Mouse (Mus musculus): Measurements from ENCODE around the gene Dnah8. TPM values are rescaled to one million over a fixed set of nuclear protein-coding genes. Genes with fewer than 3 reads are reported as not detected.

Dnah8 gene
- total and polyA plus RNA-seq, 3 experiments = 15.4 to 143 (median 19.5) TPM

GRCm38 (mm10) chr17:30619153-30619552, 5.0 kb upstream of the Dnah8 start:
- peak; percentile 93 for DNase-seq (ENCODE audit: low read depth, low spot score)
- no peak overlapping the region for H3K4me3 ChIP-seq (ENCODE audit: control insufficient read depth in 1 of 2, insufficient read depth in 1 of 2, low read depth in 2 of 2, low read length in 2 of 2)
- H3K79me2 ChIP-seq (ENCODE audit: control insufficient read depth, insufficient read depth, low read length, poor library complexity) = no peaks in the 10 kb centered on the region
- peak overlapping the region; percentile 58 for H3K27ac ChIP-seq (ENCODE audit: control insufficient read depth, low read depth, low read length)
- H3K27me3 ChIP-seq (ENCODE audit: control insufficient read depth in 1 of 2, insufficient read depth in 2 of 2, low read length in 2 of 2) = no peaks in the 10 kb centered on the region
- TF ChIP-seq USF2 (IDR thresholded peaks at IDR 0.05; ENCODE audit: borderline replicate concordance in 1 of 2, insufficient read depth in 1 of 2, low read depth in 1 of 2, low read length in 2 of 2) = no peak
- peak; percentile 55; the same call in 1 of the 2 replicates for TF ChIP-seq MYC (IDR thresholded peaks at IDR 0.05; ENCODE audit: low read depth, low read length)
- no peak for TF ChIP-seq POLR2A (IDR thresholded peaks at IDR 0.05; ENCODE audit: control insufficient read depth in 1 of 2, insufficient read depth in 1 of 2, low read depth in 1 of 2, low read length in 2 of 2, poor library complexity in 1 of 2)
- TF ChIP-seq CHD2 (IDR thresholded peaks at IDR 0.05; ENCODE audit: low read length) = 0 out of 2 replicates have a peak, but pooled peaks have one; percentile 21
- TF ChIP-seq SMC3 (IDR thresholded peaks at IDR 0.05; ENCODE audit: low read depth, low read length) = peak; percentile 13; the same call in 1 of the 2 replicates
- peak; percentile 50 for TF ChIP-seq MAX (IDR thresholded peaks at IDR 0.05; ENCODE audit: low read length)
- TF ChIP-seq HCFC1 (IDR thresholded peaks at IDR 0.05; ENCODE audit: low read depth, low read length) = 0 out of 2 replicates have a peak, but pooled peaks have one; percentile 34
- TF ChIP-seq SIN3A (IDR thresholded peaks at IDR 0.05; ENCODE audit: low read length) = peak; percentile 70
- 0 out of 2 replicates have a peak, but pooled peaks have one; percentile 57 for TF ChIP-seq MXI1 (IDR thresholded peaks at IDR 0.05; ENCODE audit: low read depth, low read length)
- TF ChIP-seq EP300 (IDR thresholded peaks at IDR 0.05; ENCODE audit: low read depth in 1 of 2, low read length in 2 of 2) = peak; percentile 74 to 77
- peak; percentile 49 for TF ChIP-seq TAL1 (IDR thresholded peaks at IDR 0.05; ENCODE audit: low read length)
- no peak for TF ChIP-seq ZC3H11A (IDR thresholded peaks at IDR 0.05; ENCODE audit: low read depth, low read length)
- TF ChIP-seq TCF12 (IDR thresholded peaks at IDR 0.05; ENCODE audit: low read depth, low read length) = peak; percentile 64
- H3K36me3 ChIP-seq (ENCODE audit: control insufficient read depth in 1 of 2, insufficient read depth in 2 of 2, low read length in 2 of 2) = peaks cover 0 to 27% of the 10 kb centered on the region in 2 experiments; a peak in 2 of 4 replicates
- H3K9ac ChIP-seq (ENCODE audit: control insufficient read depth, low read depth, low read length, poor library complexity, severe bottlenecking) = peak overlapping the region; percentile 16; the same call in 1 of the 2 replicates
- H3K9me3 ChIP-seq (replicated peaks; ENCODE audit: insufficient read depth, low read length) = no peaks in the 10 kb centered on the region
- H3K4me1 ChIP-seq (ENCODE audit: control insufficient read depth in 1 of 2, insufficient read depth in 2 of 2, low read length in 2 of 2) = peaks cover 19 to 26% of the 10 kb centered on the region in 2 experiments

GRCm38 (mm10) chr17:30620548-30620947, 3.6 kb upstream of the Dnah8 start:
- no peaks in the 10 kb centered on the region for H3K79me2 ChIP-seq (ENCODE audit: control insufficient read depth, insufficient read depth, low read length, poor library complexity)
- no peak for DNase-seq (ENCODE audit: low read depth, low spot score)
- H3K4me1 ChIP-seq (ENCODE audit: control insufficient read depth in 1 of 2, insufficient read depth in 2 of 2, low read length in 2 of 2) = peaks cover 15 to 23% of the 10 kb centered on the region in 2 experiments
- H3K27me3 ChIP-seq (ENCODE audit: control insufficient read depth in 1 of 2, insufficient read depth in 2 of 2, low read length in 2 of 2) = no peaks in the 10 kb centered on the region
- TF ChIP-seq HCFC1 (IDR thresholded peaks at IDR 0.05; ENCODE audit: low read depth, low read length) (peak; percentile 65), SIN3A (IDR thresholded peaks at IDR 0.05; ENCODE audit: low read length) (no peak; the same call in 1 of the 2 replicates)
- no peaks in the 10 kb centered on the region for H3K9me3 ChIP-seq (replicated peaks; ENCODE audit: insufficient read depth, low read length)
- peaks cover 0 to 19% of the 10 kb centered on the region in 2 experiments; a peak in 2 of 4 replicates for H3K36me3 ChIP-seq (ENCODE audit: control insufficient read depth in 1 of 2, insufficient read depth in 2 of 2, low read length in 2 of 2)
- no peak overlapping the region for H3K27ac ChIP-seq (ENCODE audit: control insufficient read depth, low read depth, low read length)
- no peak overlapping the region for H3K9ac ChIP-seq (ENCODE audit: control insufficient read depth, low read depth, low read length, poor library complexity, severe bottlenecking)
- H3K4me3 ChIP-seq (ENCODE audit: control insufficient read depth in 1 of 2, insufficient read depth in 1 of 2, low read depth in 2 of 2, low read length in 2 of 2) = no peak overlapping the region

GRCm38 (mm10) chr17:30621450-30621849, 2.7 kb upstream of the Dnah8 start:
- TF ChIP-seq CHD1 (IDR thresholded peaks at IDR 0.05; ENCODE audit: low read depth, low read length) = no peak
- peak in 2 of 3 experiments; percentile 17 to 43; a peak in 4 of 6 replicates for TF ChIP-seq CTCF (IDR thresholded peaks at IDR 0.05 in 2 of 3, conservative IDR thresholded peaks at IDR 0.05 in 1 of 3; ENCODE audit: control insufficient read depth in 1 of 3, insufficient read depth in 1 of 3, low read depth in 2 of 3, low read length in 3 of 3, poor library complexity in 1 of 3, severe bottlenecking in 1 of 3)
- peaks cover 0 to 19% of the 10 kb centered on the region in 2 experiments; a peak in 2 of 4 replicates for H3K36me3 ChIP-seq (ENCODE audit: control insufficient read depth in 1 of 2, insufficient read depth in 2 of 2, low read length in 2 of 2)
- peaks cover 9 to 17% of the 10 kb centered on the region in 2 experiments for H3K4me1 ChIP-seq (ENCODE audit: control insufficient read depth in 1 of 2, insufficient read depth in 2 of 2, low read length in 2 of 2)
- H3K27me3 ChIP-seq (ENCODE audit: control insufficient read depth in 1 of 2, insufficient read depth in 2 of 2, low read length in 2 of 2) = no peaks in the 10 kb centered on the region
- no peak overlapping the region for H3K4me3 ChIP-seq (ENCODE audit: control insufficient read depth in 1 of 2, insufficient read depth in 1 of 2, low read depth in 2 of 2, low read length in 2 of 2)
- no peak overlapping the region for H3K27ac ChIP-seq (ENCODE audit: control insufficient read depth, low read depth, low read length)
- DNase-seq (ENCODE audit: low read depth, low spot score) = no peak
- H3K9ac ChIP-seq (ENCODE audit: control insufficient read depth, low read depth, low read length, poor library complexity, severe bottlenecking) = no peak overlapping the region
- H3K79me2 ChIP-seq (ENCODE audit: control insufficient read depth, insufficient read depth, low read length, poor library complexity) = no peaks in the 10 kb centered on the region
- H3K9me3 ChIP-seq (replicated peaks; ENCODE audit: insufficient read depth, low read length) = no peaks in the 10 kb centered on the region

Data from MEL (cell line).